Mouse (Mus musculus): ENCODE measurements around the gene Acta2. TPM values are rescaled to one million over a fixed set of nuclear protein-coding genes. Genes with fewer than 3 reads are reported as not detected.
A peak's percentile ranks its signal among the peaks of the same experiment; 100 is the strongest.

Gene Acta2
- polyA plus RNA-seq, 1 experiment from 2014 or later = 2,412 TPM

- Histone ChIP-seq H3K36me3 (ENCODE audit: control insufficient read depth, insufficient read depth, low read length) (no peaks in the 10 kb centered on the region), H3K9ac (ENCODE audit: low read length) (peak overlapping the region; percentile 63), H3K4me1 (ENCODE audit: control insufficient read depth, insufficient read depth, low read length) (0 out of 2 replicates have a peak, but pooled peaks cover 7% of the 10 kb centered on the region), H3K4me2 (ENCODE audit: low read depth, low read length) (peak overlapping the region; percentile 97), H3K27ac (ENCODE audit: low read length) (no peak overlapping the region; the same call in 1 of the 2 replicates), H3K9me3 (replicated peaks; ENCODE audit: control insufficient read depth, low read length) (no peaks in the 10 kb centered on the region), H3K27me3 (ENCODE audit: control insufficient read depth, insufficient read depth, low read length) (no peaks in the 10 kb centered on the region), H3K4me3 (replicated peaks; ENCODE audit: low read length) (peak overlapping the region; percentile 58)
- 50% methylated on average over 8 of the region's 8 CpGs for WGBS
- no peak for ATAC-seq (ENCODE audit: insufficient read depth, low FRiP score)
These were observed 36.0 kb upstream of the Acta2 start for GRCm38 (mm10) chr19:34291379-34291778.

DNA sequence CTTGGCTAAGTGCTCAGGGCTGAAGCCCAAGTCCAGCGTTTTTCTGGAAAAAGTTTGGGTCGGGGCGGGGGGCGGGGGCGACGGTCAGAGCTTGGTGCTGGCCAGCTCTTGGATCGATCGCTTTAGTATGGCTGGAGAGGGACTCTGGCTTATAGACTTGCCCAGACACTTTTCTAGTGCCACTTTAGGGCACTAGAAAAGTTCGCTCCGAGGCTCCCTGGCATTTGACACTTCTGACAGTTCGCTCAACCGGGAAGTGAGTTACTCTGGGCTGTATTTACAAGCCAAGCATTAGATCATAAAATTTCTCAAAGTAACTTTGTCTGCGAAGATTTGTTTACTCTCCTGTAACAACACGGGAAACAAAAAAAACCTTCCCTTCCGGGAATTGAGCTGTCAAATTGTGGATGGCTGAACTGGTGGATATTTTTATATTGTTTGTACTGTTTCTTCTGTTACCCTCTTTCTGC, 35.5 kb upstream of the Acta2 start:
- WGBS = 4% methylated on average over 15 of the region's 15 CpGs
- peak overlapping the region; percentile 63 for H3K9ac ChIP-seq (ENCODE audit: low read length)
- H3K4me3 ChIP-seq (replicated peaks; ENCODE audit: low read length) = peak overlapping the region; percentile 58
- H3K9me3 ChIP-seq (replicated peaks; ENCODE audit: control insufficient read depth, low read length) = no peaks in the 10 kb centered on the region
- 0 out of 2 replicates have a peak, but pooled peaks cover 7% of the 10 kb centered on the region for H3K4me1 ChIP-seq (ENCODE audit: control insufficient read depth, insufficient read depth, low read length)
- ATAC-seq (ENCODE audit: insufficient read depth, low FRiP score) = peak; percentile 23; the same call in 1 of the 2 replicates
- no peaks in the 10 kb centered on the region for H3K27me3 ChIP-seq (ENCODE audit: control insufficient read depth, insufficient read depth, low read length)
- H3K4me2 ChIP-seq (ENCODE audit: low read depth, low read length) = peak overlapping the region; percentile 97
- no peaks in the 10 kb centered on the region for H3K36me3 ChIP-seq (ENCODE audit: control insufficient read depth, insufficient read depth, low read length)
- no peak overlapping the region; the same call in 1 of the 2 replicates for H3K27ac ChIP-seq (ENCODE audit: low read length)

DNA sequence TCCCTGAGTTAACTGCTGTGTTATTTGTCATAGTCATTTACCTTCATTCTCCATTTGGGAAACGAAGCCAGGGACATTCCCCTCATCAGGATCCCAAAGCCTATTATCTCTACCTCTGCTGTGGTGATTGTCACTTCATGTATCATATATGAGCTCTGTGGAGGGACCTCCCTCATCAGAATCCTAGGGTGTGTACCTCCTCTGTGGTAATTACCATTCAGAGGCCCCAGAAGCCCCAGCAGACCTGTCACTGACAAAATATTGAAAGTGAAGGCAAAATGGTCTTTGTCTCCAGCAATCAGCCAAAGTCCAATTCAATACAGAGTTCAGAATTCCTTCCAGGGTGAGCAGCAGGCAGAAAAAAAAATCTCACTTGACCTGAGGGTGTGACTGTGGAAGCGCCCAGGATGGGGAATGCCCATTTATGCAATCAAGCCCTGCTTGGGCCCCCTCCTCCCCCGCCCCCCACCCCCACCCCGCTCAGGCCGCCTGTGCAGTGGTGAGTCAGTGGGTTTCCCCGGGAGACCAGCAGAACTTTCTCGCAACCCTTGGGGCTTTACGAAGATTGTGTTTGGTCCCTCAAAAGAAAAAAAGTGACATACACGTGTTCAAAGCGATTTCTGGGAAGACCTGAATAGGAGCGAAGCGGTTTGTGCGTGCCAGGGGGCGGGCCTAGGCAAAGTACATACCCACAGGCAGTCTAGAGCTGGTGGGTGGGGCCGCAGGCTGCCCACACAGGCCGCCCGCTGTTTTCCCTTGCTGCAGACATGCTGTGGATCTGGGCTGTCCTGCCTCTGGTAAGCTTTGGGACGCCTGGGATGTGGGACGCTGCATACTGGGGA, 34.8 kb upstream of the Acta2 start, which contains the start of gene Fas:
Gene Fas (plus strand): TSS at position 719 of the 842 bp plus-strand sequence.
- Histone ChIP-seq H3K9me3 (replicated peaks; ENCODE audit: control insufficient read depth, low read length) (no peaks in the 10 kb centered on the region), H3K4me3 (replicated peaks; ENCODE audit: low read length) (peak within 1 kb of the TSS; percentile 58), H3K27ac (ENCODE audit: low read length) (no peak within 1 kb of the TSS; the same call in 1 of the 2 replicates), H3K4me1 (ENCODE audit: control insufficient read depth, insufficient read depth, low read length) (0 out of 2 replicates have a peak, but pooled peaks cover 7% of the 10 kb centered on the region), H3K36me3 (ENCODE audit: control insufficient read depth, insufficient read depth, low read length) (no peaks in the 10 kb centered on the region), H3K4me2 (ENCODE audit: low read depth, low read length) (peak within 1 kb of the TSS; percentile 97), H3K27me3 (ENCODE audit: control insufficient read depth, insufficient read depth, low read length) (no peaks in the 10 kb centered on the region), H3K9ac (ENCODE audit: low read length) (peak within 1 kb of the TSS; percentile 63)
- 3% methylated on average over 18 of the region's 19 CpGs for WGBS
- ATAC-seq (ENCODE audit: insufficient read depth, low FRiP score) = peak; percentile 95

- H3K4me2 ChIP-seq (ENCODE audit: low read depth, low read length) = no peak overlapping the region
- H3K36me3 ChIP-seq (ENCODE audit: control insufficient read depth, insufficient read depth, low read length) = no peaks in the 10 kb centered on the region
- 94% methylated on average over 1 of the region's 1 CpGs for WGBS
- H3K9me3 ChIP-seq (replicated peaks; ENCODE audit: control insufficient read depth, low read length) = no peaks in the 10 kb centered on the region
- H3K27ac ChIP-seq (ENCODE audit: low read length) = no peak overlapping the region
- no peaks in the 10 kb centered on the region for H3K27me3 ChIP-seq (ENCODE audit: control insufficient read depth, insufficient read depth, low read length)
- no peak for ATAC-seq (ENCODE audit: insufficient read depth, low FRiP score)
- no peak overlapping the region for H3K9ac ChIP-seq (ENCODE audit: low read length)
- H3K4me1 ChIP-seq (ENCODE audit: control insufficient read depth, insufficient read depth, low read length) = 0 out of 2 replicates have a peak, but pooled peaks cover 7% of the 10 kb centered on the region
- H3K4me3 ChIP-seq (replicated peaks; ENCODE audit: low read length) = no peak overlapping the region
These were observed 33.3 kb upstream of the Acta2 start for GRCm38 (mm10) chr19:34288696-34289095.

DNA sequence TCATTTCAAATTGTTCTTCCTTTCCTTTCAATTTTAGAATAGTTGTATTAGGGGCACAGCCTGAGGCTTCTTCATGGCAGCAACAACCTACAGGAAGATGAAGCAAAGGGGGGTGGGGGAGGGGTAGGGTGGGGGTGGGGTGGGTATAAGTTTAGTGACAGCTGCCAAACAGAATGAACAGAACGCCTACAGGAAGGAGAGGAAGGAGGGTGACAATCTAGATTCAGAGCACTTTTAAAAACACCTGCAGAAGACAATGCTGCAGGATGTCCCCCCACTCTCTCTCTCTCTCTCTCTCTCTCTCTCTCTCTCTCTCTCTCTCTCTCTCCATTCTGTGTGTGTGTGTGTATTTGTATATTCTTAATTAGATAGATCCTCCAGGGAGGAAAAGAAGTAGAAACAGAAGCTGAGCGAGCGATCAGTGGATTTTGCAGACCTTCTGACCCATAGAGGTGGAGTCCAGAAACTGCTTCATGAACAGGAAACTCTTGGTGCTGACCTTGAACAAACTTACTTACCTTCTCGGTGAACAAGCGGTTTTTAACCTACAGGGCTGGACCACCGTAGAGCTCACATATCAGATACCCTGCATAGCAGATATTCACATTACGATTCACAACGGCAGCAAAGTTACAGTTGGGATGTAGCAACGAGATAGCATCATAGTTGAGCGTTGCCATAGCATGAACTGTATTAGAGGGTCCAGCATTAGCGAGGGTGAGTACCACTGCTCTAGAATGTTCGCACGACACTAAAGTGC, 32.4 kb upstream of the Acta2 start:
- Histone ChIP-seq H3K27ac (ENCODE audit: low read length) (no peak overlapping the region), H3K9ac (ENCODE audit: low read length) (no peak overlapping the region), H3K4me3 (replicated peaks; ENCODE audit: low read length) (no peak overlapping the region), H3K27me3 (ENCODE audit: control insufficient read depth, insufficient read depth, low read length) (no peaks in the 10 kb centered on the region), H3K4me2 (ENCODE audit: low read depth, low read length) (no peak overlapping the region), H3K9me3 (replicated peaks; ENCODE audit: control insufficient read depth, low read length) (no peaks in the 10 kb centered on the region), H3K4me1 (ENCODE audit: control insufficient read depth, insufficient read depth, low read length) (0 out of 2 replicates have a peak, but pooled peaks cover 7% of the 10 kb centered on the region), H3K36me3 (ENCODE audit: control insufficient read depth, insufficient read depth, low read length) (no peaks in the 10 kb centered on the region)
- 73% methylated on average over 13 of the region's 13 CpGs for WGBS
- ATAC-seq (ENCODE audit: insufficient read depth, low FRiP score) = no peak

GRCm38 (mm10) chr19:34287221-34287620, 31.8 kb upstream of the Acta2 start:
- no peak overlapping the region for H3K9ac ChIP-seq (ENCODE audit: low read length)
- no peak for ATAC-seq (ENCODE audit: insufficient read depth, low FRiP score)
- no peak overlapping the region for H3K4me2 ChIP-seq (ENCODE audit: low read depth, low read length)
- no peak overlapping the region for H3K4me3 ChIP-seq (replicated peaks; ENCODE audit: low read length)
- H3K27me3 ChIP-seq (ENCODE audit: control insufficient read depth, insufficient read depth, low read length) = no peaks in the 10 kb centered on the region
- no peaks in the 10 kb centered on the region for H3K36me3 ChIP-seq (ENCODE audit: control insufficient read depth, insufficient read depth, low read length)
- H3K27ac ChIP-seq (ENCODE audit: low read length) = no peak overlapping the region
- 0 out of 2 replicates have a peak, but pooled peaks cover 7% of the 10 kb centered on the region for H3K4me1 ChIP-seq (ENCODE audit: control insufficient read depth, insufficient read depth, low read length)
- H3K9me3 ChIP-seq (replicated peaks; ENCODE audit: control insufficient read depth, low read length) = no peaks in the 10 kb centered on the region

GRCm38 (mm10) chr19:34284826-34285225, 29.4 kb upstream of the Acta2 start:
- H3K9ac ChIP-seq (ENCODE audit: low read length) = no peak overlapping the region
- H3K4me2 ChIP-seq (ENCODE audit: low read depth, low read length) = no peak overlapping the region
- H3K27me3 ChIP-seq (ENCODE audit: control insufficient read depth, insufficient read depth, low read length) = no peaks in the 10 kb centered on the region
- 36% methylated on average over 2 of the region's 2 CpGs for WGBS
- ATAC-seq (ENCODE audit: insufficient read depth, low FRiP score) = no peak
- no peak overlapping the region for H3K4me3 ChIP-seq (replicated peaks; ENCODE audit: low read length)
- no peaks in the 10 kb centered on the region for H3K4me1 ChIP-seq (ENCODE audit: control insufficient read depth, insufficient read depth, low read length)
- no peak overlapping the region for H3K27ac ChIP-seq (ENCODE audit: low read length)
- no peaks in the 10 kb centered on the region for H3K9me3 ChIP-seq (replicated peaks; ENCODE audit: control insufficient read depth, low read length)
- no peaks in the 10 kb centered on the region for H3K36me3 ChIP-seq (ENCODE audit: control insufficient read depth, insufficient read depth, low read length)

GRCm38 (mm10) chr19:34284383-34284782, 29.0 kb upstream of the Acta2 start:
- no peak overlapping the region for H3K4me3 ChIP-seq (replicated peaks; ENCODE audit: low read length)
- WGBS = 50% methylated on average over 10 of the region's 10 CpGs
- H3K4me1 ChIP-seq (ENCODE audit: control insufficient read depth, insufficient read depth, low read length) = no peaks in the 10 kb centered on the region
- H3K36me3 ChIP-seq (ENCODE audit: control insufficient read depth, insufficient read depth, low read length) = no peaks in the 10 kb centered on the region
- H3K4me2 ChIP-seq (ENCODE audit: low read depth, low read length) = peak overlapping the region; percentile 34
- no peaks in the 10 kb centered on the region for H3K27me3 ChIP-seq (ENCODE audit: control insufficient read depth, insufficient read depth, low read length)
- H3K27ac ChIP-seq (ENCODE audit: low read length) = no peak overlapping the region
- H3K9me3 ChIP-seq (replicated peaks; ENCODE audit: control insufficient read depth, low read length) = no peaks in the 10 kb centered on the region
- ATAC-seq (ENCODE audit: insufficient read depth, low FRiP score) = no peak
- no peak overlapping the region for H3K9ac ChIP-seq (ENCODE audit: low read length)

GRCm38 (mm10) chr19:34283614-34284013, 28.2 kb upstream of the Acta2 start:
- H3K4me2 ChIP-seq (ENCODE audit: low read depth, low read length) = no peak overlapping the region
- no peak overlapping the region for H3K9ac ChIP-seq (ENCODE audit: low read length)
- H3K27ac ChIP-seq (ENCODE audit: low read length) = no peak overlapping the region
- ATAC-seq (ENCODE audit: insufficient read depth, low FRiP score) = no peak
- no peak overlapping the region for H3K4me3 ChIP-seq (replicated peaks; ENCODE audit: low read length)
- no peaks in the 10 kb centered on the region for H3K9me3 ChIP-seq (replicated peaks; ENCODE audit: control insufficient read depth, low read length)
- 53% methylated on average over 6 of the region's 6 CpGs for WGBS
- H3K4me1 ChIP-seq (ENCODE audit: control insufficient read depth, insufficient read depth, low read length) = no peaks in the 10 kb centered on the region
- H3K36me3 ChIP-seq (ENCODE audit: control insufficient read depth, insufficient read depth, low read length) = no peaks in the 10 kb centered on the region
- H3K27me3 ChIP-seq (ENCODE audit: control insufficient read depth, insufficient read depth, low read length) = no peaks in the 10 kb centered on the region
